Mouse (Mus musculus): ENCODE data around the gene Chrne.

GRCm38 (mm10) chr11:70573872-70574271, 45.1 kb downstream of the Chrne start:
- TF ChIP-seq CTCF (IDR thresholded peaks at IDR 0.05; ENCODE audit: extremely low read depth, insufficient read depth, insufficient read length, insufficient replicate concordance), result no peak
- no peak for TF ChIP-seq POLR2A (IDR thresholded peaks at IDR 0.05; ENCODE audit: low read depth, low read length)

Data from spleen, adult 2 months (tissue).